Mouse (Mus musculus) testis, adult 2 months (tissue): ENCODE measurements around the gene Efna1.

Source experiments
- CTCF ChIP-seq: fragments of 200-500 bp; IDR thresholded peaks from 2 replicates; pipeline ENCODE4 v1.5.1; 2012; ENCODE audit warnings: low read depth, mild to moderate bottlenecking, inconsistent platforms, low read length, moderate library complexity; ENCODE audit not compliant: control insufficient read depth, insufficient read depth, insufficient replicate concordance
- POLR2A ChIP-seq: fragments of 200-500 bp; IDR thresholded peaks from 2 replicates; pipeline ENCODE4 v1.6.1; 2012; ENCODE audit warnings: low read depth, mild to moderate bottlenecking, inconsistent platforms, low read length, moderate library complexity; ENCODE audit not compliant: control insufficient read depth

DNA sequence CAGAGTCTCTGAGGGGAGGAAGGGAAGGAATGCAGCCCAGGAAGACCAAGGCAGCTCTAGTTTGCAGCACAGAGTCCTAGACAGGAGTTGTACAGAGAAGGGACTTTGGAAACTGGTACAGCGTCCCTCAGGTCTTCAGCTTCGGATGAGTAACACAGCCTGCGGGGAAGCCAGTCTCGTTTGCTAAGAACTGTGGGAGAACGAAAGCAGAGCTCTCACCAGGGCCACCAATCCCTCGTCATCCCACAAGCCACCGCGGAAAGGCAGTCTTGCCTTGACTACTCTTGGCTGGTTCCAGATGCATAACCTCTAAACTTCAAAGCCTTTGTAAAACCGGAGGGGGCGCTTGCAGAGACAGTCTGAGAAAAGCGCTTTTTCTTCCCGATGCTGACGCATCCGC is 18.6 kb upstream of the Efna1 start:
- TF ChIP-seq CTCF (no peak), POLR2A (no peak)
